Mouse (Mus musculus) heart, adult 2 months (tissue): ENCODE measurements around the gene Slc22a18. TPM values are rescaled to one million over a fixed set of nuclear protein-coding genes. Genes with fewer than 3 reads are reported as not detected.

Source experiments
- DNase-seq, 2 experiments: peaks; one replicate each; pipeline ENCODE4 v3.0.0; 2021
- H3K27ac ChIP-seq: fragments of 200-600 bp; 2 replicates; pipeline ENCODE4 v1.8.1; 2022
- H3K27me3 ChIP-seq: fragments of 200-500 bp; 2 replicates; pipeline ENCODE4 v1.6.1; 2012; ENCODE audit warnings: mild to moderate bottlenecking, low read length, inconsistent platforms, mixed read lengths; ENCODE audit not compliant: control insufficient read depth, insufficient read depth
- H3K36me3 ChIP-seq: fragments of 200-500 bp; 2 replicates; pipeline ENCODE4 v1.6.1; 2012; ENCODE audit warnings: low read length, inconsistent platforms; ENCODE audit not compliant: control insufficient read depth, insufficient read depth
- H3K4me1 ChIP-seq: fragments of 200-500 bp; 2 replicates; pipeline ENCODE4 v1.6.1; 2011; ENCODE audit warnings: low read length; ENCODE audit not compliant: control insufficient read depth, insufficient read depth
- H3K4me3 ChIP-seq: fragments of 200-600 bp; 2 replicates; pipeline ENCODE4 v1.8.1; 2022
- H3K79me2 ChIP-seq: fragments of 200-500 bp; replicated peaks from 2 replicates; pipeline ENCODE4 v1.6.1; 2012; ENCODE audit warnings: mild to moderate bottlenecking, inconsistent platforms, low read length, moderate library complexity, mixed read lengths; ENCODE audit not compliant: control insufficient read depth, insufficient read depth
- H3K9ac ChIP-seq: fragments of 200-500 bp; 2 replicates; pipeline ENCODE4 v1.6.1; 2012; ENCODE audit warnings: low read depth, mild to moderate bottlenecking, control low read depth, inconsistent platforms, low read length, mixed read lengths
- CTCF ChIP-seq: fragments of 200-600 bp; IDR thresholded peaks from 2 replicates; pipeline ENCODE4 v1.8.1; 2022; ENCODE audit warnings: antibody characterized with exemption, mild to moderate bottlenecking, moderate library complexity
- EP300 ChIP-seq: fragments of 200-500 bp; IDR thresholded peaks from 2 replicates; pipeline ENCODE4 v1.6.1; 2011; ENCODE audit warnings: low read depth, low read length, control low read depth; ENCODE audit not compliant: insufficient read depth
- POLR2A ChIP-seq: fragments of 200-500 bp; IDR thresholded peaks from 2 replicates; pipeline ENCODE4 v1.6.1; 2011; ENCODE audit warnings: mild to moderate bottlenecking, low read depth, low read length, control low read depth; ENCODE audit not compliant: insufficient read depth
- WGBS: fragments of 180-500 bp; shearing (Covaris S2); methylation state at CpG from one replicate; pipeline ENCODE4 v1.1.7; 2018; 5-methylcytosine and 5-hydroxymethylcytosine counted together
- intact Hi-C: fragments of 180-260 bp; cut with DNase I; formaldehyde crosslinking; loops from one replicate; pipeline ENCODE4 v1.15.1; 2025
- polyA plus RNA-seq: library from polyadenylated mRNA; depleted of rRNA; stranded (reverse); fragments of >200 nt; gene quantifications from 2 replicates; pipeline ENCODE4 v1.2.3, GENCODE M21; 2012
- total RNA-seq, 2 experiments: library from RNA; stranded (reverse); gene quantifications; 2 replicates each; pipeline ENCODE4 v1.2.3; 2021

The Slc22a18 gene
- total and polyA plus RNA-seq, 3 experiments = 0.36 to 2.5 (median 0.42) TPM

DNA sequence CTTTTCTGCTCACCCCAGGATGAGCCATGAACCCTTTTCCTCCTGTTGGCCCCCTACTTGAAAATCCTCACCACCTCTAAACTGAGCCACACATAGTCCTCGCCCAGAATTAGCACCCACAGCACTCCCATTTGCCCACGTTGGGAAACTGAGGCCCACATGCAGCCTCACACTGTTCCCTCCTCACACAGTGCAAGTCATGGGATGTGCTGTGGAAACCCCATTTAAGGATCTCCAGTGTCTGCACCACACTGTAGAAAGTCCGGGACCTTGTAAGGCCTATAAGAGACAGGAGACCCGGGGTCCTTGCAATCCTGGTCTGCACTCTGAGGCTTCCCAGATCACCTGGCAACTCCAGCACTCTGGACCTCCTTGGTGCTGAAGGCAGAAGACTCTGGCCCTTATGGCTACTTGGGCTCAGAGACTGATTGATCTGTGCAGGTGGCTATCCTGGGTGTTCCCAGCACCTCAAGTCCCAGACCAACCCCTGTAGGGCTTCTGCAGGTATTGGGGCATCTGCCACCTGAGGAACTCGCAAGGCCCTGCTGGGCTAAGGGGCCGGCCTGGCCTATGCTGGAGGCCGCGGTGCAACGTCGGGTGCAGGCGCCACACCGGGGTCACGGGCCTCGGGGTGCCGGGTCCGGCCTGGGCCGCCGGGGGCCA lies 36.2 kb upstream of the Slc22a18 start:
- TF ChIP-seq EP300 (no peak), CTCF (no peak), POLR2A (no peak)
- Histone ChIP-seq H3K27me3 (no peaks in the 10 kb centered on the region), H3K4me1 (peaks cover 13% of the 10 kb centered on the region), H3K27ac (peak overlapping the region; percentile 63), H3K4me3 (peak overlapping the region; percentile 53), H3K79me2 (no peaks in the 10 kb centered on the region), H3K36me3 (no peaks in the 10 kb centered on the region), H3K9ac (peak overlapping the region; percentile 73)
- intact Hi-C loops = no loop called here
- no peak for DNase-seq
- 35% methylated on average over 18 of the region's 18 CpGs for WGBS

GRCm38 (mm10) chr7:143437894-143438581 lies 35.5 kb upstream of the Slc22a18 start:
- DNase-seq = peak; percentile 19 to 54
- Histone ChIP-seq H3K36me3 (no peaks in the 10 kb centered on the region), H3K9ac (peak overlapping the region; percentile 73), H3K4me1 (peaks cover 8% of the 10 kb centered on the region), H3K4me3 (peak overlapping the region; percentile 53), H3K27ac (peak overlapping the region; percentile 63), H3K27me3 (no peaks in the 10 kb centered on the region), H3K79me2 (no peaks in the 10 kb centered on the region)
- no peak for TF ChIP-seq EP300
- TF ChIP-seq CTCF = no peak
- TF ChIP-seq POLR2A = no peak
- intact Hi-C loops = no loop called here
- 7% methylated on average over 63 of the region's 63 CpGs for WGBS

DNA sequence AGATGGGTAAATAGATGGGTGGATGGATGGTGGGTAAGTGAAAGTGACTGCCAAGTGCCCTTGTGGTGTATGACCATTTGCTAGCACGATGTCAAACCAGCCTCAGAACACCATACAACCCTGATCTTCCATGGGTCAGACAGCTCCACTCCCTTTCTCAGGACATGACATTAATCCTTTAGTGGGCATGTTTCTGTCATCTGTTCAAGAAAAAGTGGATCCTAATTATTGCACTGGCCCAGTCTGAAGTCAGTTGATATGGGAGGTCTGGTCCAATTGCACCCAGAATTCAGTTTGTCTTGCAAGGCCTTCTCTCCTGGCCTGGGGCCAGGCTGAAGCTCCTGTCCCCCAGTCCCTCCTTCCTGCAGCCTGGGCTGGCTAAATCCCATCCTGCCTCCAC lies 34.6 kb upstream of the Slc22a18 start:
- intact Hi-C loops = no loop called here
- no peak for DNase-seq
- Histone ChIP-seq H3K36me3 (no peaks in the 10 kb centered on the region), H3K27ac (no peak overlapping the region), H3K4me3 (no peak overlapping the region), H3K4me1 (peaks cover 3% of the 10 kb centered on the region), H3K27me3 (no peaks in the 10 kb centered on the region), H3K79me2 (no peaks in the 10 kb centered on the region), H3K9ac (no peak overlapping the region)
- WGBS = 96% methylated on average over 1 of the region's 1 CpGs
- TF ChIP-seq POLR2A (no peak), EP300 (no peak), CTCF (no peak)

- WGBS = 78% methylated on average over 8 of the region's 8 CpGs
- H3K36me3 ChIP-seq = no peaks in the 10 kb centered on the region
- H3K27ac ChIP-seq = no peak overlapping the region
- no peaks in the 10 kb centered on the region; the same call in 1 of the 2 replicates for H3K4me1 ChIP-seq
- no peaks in the 10 kb centered on the region for H3K79me2 ChIP-seq
- TF ChIP-seq EP300 (no peak), POLR2A (no peak), CTCF (no peak)
- H3K9ac ChIP-seq = no peak overlapping the region
- DNase-seq = no peak
- H3K4me3 ChIP-seq = no peak overlapping the region
- intact Hi-C loops = no loop called here
- peaks cover 6% of the 10 kb centered on the region for H3K27me3 ChIP-seq
Observed at GRCm38 (mm10) chr7:143444580-143444954, 29.0 kb upstream of the Slc22a18 start.

GRCm38 (mm10) chr7:143444955-143445648 lies 28.4 kb upstream of the Slc22a18 start:
- 23% methylated on average over 55 of the region's 55 CpGs for WGBS
- intact Hi-C loops = no loop called here
- Histone ChIP-seq H3K9ac (peak overlapping the region; percentile 50), H3K36me3 (no peaks in the 10 kb centered on the region), H3K4me3 (no peak overlapping the region; the same call in 1 of the 2 replicates), H3K4me1 (no peaks in the 10 kb centered on the region; the same call in 1 of the 2 replicates), H3K27ac (no peak overlapping the region), H3K27me3 (peaks cover 6% of the 10 kb centered on the region), H3K79me2 (no peaks in the 10 kb centered on the region)
- no peak for TF ChIP-seq POLR2A
- TF ChIP-seq EP300 = no peak
- TF ChIP-seq CTCF = no peak
- no peak for DNase-seq
